Mouse (Mus musculus) monocyte, adult 2 months (primary cell): ENCODE data around the gene Olfr982.

ENCODE experiments used
- DNase-seq, 2 experiments: peaks; one replicate each; pipeline ENCODE4 v3.0.0; 2022; ENCODE audit warnings: low spot score in 2 of 2, low read depth in 1 of 2

Gene Olfr982

DNA sequence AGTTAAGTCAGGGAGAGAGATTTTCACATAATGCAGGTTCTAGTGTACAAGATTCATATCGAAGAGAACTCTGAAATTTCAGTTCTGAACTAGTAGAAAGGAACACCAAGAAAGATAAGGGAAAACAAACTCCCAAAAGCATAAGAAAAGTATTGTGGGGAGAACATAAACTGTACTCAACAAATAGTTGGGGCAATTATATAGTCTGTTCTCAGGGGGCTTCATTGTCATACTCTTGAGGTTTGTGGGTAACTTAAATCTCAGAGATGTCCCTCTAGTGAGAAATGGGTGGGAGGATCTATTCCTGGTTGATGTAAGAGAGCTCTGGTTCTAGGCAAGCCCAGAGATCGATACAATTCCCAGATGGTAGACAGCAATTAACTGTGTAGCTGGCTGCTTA is at the start of gene Olfr982:
TSS of gene Olfr982 (plus strand) at position 301 of the 400 bp plus-strand sequence.
- DNase-seq: no peak

DNA sequence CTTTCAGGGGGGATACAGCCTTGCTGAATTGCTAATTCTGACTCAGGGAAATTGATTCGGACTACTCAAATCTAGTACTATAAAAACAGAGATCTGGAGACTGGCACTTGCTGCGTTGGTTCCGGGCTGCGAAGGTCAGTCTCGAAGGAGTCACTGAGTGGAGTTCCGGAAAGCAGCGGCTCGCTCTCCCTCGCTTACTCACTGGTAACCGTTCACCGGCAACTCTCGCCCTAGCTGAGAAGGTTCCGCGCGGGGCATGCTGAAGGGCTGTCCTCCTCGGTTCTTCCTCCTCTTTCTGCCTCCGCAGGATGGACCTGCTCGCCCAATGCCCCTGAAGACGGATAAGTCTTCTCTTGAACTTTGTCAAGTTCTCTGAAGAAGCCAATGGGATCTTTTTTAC is 23.5 kb upstream of the Olfr982 start:
- no peak for DNase-seq

DNA sequence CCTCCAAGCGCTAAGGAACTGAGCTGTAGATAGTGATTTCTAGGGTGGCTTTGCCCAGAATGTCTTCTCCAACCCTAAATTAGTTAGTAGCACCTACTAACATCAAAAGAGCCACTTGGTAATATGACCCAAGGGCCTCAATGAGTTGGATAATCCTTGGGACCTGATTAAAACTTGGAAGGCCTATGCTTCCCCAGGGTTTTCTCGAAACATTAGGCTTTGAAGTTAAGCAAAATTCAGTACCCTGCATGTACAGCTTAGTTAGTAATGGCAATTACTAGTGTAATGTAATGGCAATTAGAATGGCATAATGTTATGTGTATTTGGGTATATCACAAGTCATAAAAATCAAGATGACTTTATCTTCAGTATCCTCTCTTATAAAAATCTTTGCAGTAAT is 19.9 kb downstream of the Olfr982 start, which contains the start of gene Olfr983:
TSS of gene Olfr983 (minus strand) at position 101 of the 400 bp plus-strand sequence.
- DNase-seq: no peak

DNA sequence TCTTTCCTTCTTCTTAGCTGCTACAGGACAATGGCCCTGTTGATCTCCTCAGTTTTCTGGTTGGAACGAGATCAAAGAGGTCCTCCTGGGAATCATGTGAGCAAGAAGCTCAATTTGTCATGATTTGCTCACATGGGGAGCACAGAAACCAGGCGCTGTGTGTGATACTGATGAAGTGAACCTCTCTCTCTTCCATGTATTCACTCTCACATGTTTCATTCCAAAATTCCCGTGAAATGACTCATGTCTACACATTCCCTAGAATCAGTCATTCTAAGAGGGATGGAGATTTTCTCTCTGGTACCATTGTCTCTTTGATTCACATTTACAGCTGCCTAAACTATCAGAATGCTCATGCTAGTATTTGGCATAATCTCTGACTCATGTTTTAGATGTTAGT is 21.1 kb downstream of the Olfr982 start:
- DNase-seq: no peak

DNA sequence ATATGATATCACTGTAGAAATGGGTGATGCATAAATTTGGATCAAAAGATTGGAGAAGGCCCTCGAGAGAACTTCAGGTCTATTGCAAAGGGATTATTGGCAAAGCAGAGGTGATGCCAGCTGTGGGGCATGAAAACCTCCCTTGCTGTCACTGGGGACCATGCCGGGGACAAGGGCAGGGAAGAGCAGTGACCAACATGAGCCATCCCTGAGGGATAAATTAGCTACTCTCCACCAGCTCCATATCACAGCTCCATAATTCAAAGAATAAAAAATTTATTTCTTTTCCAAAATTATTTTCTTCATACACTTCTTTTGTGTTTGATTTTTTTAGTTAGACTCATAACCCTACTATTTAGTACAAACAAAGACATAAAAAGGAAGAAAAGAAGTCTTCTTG is 40.5 kb downstream of the Olfr982 start, which contains the start of gene Olfr984:
TSS of gene Olfr984 (minus strand) at position 101 of the 400 bp plus-strand sequence.
- DNase-seq: no peak

DNA sequence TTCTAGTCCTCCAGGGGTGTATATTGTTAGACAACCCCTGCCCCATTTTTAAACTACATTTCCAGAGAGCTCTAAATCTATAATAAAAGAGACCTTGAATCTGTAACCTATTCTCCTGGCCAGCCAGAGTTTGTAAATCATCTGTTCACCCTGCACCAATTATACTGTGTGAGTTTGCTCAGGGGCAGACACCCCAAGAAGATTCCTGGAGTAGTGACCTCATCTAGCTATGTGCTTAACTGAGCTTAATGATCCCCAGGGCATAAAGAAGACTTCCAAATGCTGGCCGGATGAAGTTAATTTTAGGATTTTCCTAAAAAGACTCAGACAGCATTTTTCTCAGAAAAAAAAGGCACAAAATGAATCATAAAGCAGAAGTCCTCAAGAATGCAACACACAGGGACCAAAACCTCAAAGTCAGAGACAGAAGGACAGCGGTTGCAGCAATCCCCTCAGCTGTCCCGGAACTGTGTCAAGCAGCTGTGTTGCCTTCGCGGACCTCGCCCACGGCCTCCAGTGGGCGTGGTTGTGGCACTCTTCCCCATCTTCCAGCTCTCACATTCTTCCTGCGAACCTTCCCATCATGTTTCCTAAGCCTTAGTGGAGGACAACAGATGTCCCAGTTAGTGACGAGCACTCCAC is 43.1 kb downstream of the Olfr982 start:
- DNase-seq: peak; percentile 7 to 19

DNA sequence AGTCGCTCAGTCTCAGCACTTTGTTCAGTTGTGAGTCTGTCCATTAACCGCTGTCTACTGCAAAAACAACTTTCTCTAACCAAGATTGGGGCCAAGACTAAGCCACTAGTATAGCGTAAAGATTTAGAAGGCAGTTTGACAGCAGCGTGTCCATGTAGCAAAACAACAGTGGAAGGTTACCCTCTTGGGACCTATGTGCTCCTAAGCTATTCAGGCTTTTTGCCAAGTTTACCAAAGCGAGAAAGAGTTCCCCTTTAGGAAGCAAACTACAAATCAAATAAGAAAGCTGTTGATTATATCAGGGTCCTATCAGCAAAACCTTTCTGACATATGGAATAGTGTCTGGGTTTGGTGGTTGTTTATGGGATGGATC is 43.6 kb downstream of the Olfr982 start:
- DNase-seq: no peak
